Mouse (Mus musculus): ENCODE measurements around the gene Coa7. TPM values are rescaled to one million over a fixed set of nuclear protein-coding genes. Genes with fewer than 3 reads are reported as not detected.

Gene Coa7
- polyA plus RNA-seq, 1 experiment = 10.0 TPM

DNA sequence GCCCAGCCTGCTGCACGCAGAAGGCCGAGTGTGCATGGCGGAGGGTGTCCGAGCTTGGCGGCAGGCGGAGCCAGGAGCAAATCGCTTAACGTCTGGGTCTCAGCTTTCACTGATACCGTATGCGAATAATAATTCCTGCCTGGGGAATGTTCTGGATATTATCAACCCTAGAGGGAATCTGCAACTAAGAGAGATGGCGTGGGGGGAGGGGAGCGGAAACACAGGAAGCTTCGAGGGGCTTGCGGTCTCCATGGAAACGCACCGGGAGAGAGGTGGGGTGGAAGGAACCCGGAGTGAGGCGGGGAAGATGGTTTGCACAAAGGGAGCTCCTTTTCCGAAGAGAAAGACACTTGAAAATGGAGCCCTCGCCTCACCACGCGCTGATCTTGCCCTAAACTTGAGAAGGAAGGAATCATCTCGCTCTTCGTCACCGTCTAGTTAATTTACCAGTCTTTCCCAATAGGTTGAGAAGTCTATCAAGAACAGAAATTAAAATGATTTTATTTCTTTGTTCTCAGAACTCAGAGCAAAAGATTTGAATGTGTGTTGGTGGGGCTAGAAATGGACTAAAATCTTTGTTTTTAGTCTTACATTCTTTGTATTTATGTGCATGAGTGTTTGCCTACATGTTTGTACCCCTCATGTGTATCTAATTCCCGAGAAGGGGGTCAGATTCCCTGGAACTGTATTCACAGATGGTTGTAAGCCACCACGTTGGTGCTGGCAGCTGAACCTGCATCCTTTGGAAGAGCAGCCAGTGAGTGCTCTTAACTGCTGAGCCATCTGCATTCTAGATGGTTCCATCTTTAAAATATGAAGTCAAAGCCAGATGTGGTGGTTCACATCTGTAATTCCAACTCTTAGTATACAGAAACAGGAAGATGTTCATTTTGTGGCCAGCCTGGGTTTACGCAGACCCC, 32.5 kb downstream of the Coa7 start:
- Histone ChIP-seq H3K4me1 (replicated peaks; ENCODE audit: control insufficient read depth, insufficient read depth, low read length) (peaks cover 6% of the 10 kb centered on the region), H3K36me3 (ENCODE audit: control insufficient read depth, insufficient read depth, low read length) (no peaks in the 10 kb centered on the region), H3K27ac (ENCODE audit: control insufficient read depth, insufficient read depth, low read length) (no peak overlapping the region), H3K27me3 (ENCODE audit: control insufficient read depth, insufficient read depth, low read length) (no peaks in the 10 kb centered on the region), H3K4me3 (ENCODE audit: control insufficient read depth, insufficient read depth, low read length) (peak overlapping the region; percentile 2; the same call in 1 of the 2 replicates)
- 23% methylated on average over 28 of the region's 28 CpGs for WGBS
- peak; percentile 36 for DNase-seq
- no peak for TF ChIP-seq POLR2A (IDR thresholded peaks at IDR 0.05; ENCODE audit: control insufficient read depth, extremely low read depth, insufficient read depth, low read length, poor library complexity)
- TF ChIP-seq CTCF (IDR thresholded peaks at IDR 0.05; ENCODE audit: borderline replicate concordance, control insufficient read depth, extremely low read depth, insufficient read depth, low read length, poor library complexity) = no peak

DNA sequence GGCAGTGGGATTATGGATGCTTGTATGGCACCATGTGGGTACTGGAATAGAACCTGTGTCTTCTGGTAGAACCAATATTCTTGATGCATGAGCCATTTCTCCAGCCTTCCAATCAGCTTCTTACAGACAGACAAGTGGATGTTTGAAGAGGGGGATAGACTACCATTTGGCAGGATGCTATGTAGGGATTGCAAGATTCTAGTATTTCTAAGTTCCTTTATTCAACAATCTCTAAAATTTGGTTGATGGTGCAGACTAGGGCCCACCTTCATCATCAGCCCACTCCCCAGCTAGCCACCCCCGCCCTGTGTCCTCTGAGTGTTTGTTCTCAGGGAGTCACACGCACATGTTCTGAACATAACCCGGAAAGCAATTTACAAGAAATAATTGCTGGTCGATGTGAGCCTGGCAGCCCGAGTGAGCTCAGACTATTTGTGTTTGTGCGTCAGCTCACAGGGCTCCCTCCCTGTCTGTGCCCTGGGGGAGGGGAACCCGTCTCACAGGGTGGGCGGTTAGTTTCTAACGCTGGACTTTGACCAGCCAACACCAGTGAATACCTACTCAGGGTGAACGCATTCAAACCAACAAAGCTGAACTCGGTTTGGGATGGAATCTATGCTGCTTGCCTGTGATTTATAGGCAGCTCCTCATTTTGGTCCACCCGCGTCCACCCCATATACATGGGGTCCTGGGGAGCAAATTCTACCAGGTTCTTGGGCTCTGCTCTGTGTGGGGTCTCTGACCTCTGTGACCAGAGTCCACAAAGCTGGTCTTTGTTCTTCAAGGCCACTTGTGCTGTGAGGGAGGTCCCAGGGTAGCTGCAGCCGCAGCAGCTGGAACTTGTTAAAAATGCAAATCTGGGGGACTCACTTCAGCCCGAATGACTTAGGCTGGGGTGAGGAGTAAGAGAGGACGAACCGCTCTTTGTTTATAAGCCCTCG, 34.7 kb downstream of the Coa7 start:
- no peak for DNase-seq
- Histone ChIP-seq H3K27me3 (ENCODE audit: control insufficient read depth, insufficient read depth, low read length) (no peaks in the 10 kb centered on the region), H3K36me3 (ENCODE audit: control insufficient read depth, insufficient read depth, low read length) (no peaks in the 10 kb centered on the region), H3K27ac (ENCODE audit: control insufficient read depth, insufficient read depth, low read length) (no peak overlapping the region), H3K4me1 (replicated peaks; ENCODE audit: control insufficient read depth, insufficient read depth, low read length) (peaks cover 6% of the 10 kb centered on the region), H3K4me3 (ENCODE audit: control insufficient read depth, insufficient read depth, low read length) (no peak overlapping the region)
- WGBS = 85% methylated on average over 18 of the region's 18 CpGs
- no peak for TF ChIP-seq CTCF (IDR thresholded peaks at IDR 0.05; ENCODE audit: borderline replicate concordance, control insufficient read depth, extremely low read depth, insufficient read depth, low read length, poor library complexity)
- no peak for TF ChIP-seq POLR2A (IDR thresholded peaks at IDR 0.05; ENCODE audit: control insufficient read depth, extremely low read depth, insufficient read depth, low read length, poor library complexity)

DNA sequence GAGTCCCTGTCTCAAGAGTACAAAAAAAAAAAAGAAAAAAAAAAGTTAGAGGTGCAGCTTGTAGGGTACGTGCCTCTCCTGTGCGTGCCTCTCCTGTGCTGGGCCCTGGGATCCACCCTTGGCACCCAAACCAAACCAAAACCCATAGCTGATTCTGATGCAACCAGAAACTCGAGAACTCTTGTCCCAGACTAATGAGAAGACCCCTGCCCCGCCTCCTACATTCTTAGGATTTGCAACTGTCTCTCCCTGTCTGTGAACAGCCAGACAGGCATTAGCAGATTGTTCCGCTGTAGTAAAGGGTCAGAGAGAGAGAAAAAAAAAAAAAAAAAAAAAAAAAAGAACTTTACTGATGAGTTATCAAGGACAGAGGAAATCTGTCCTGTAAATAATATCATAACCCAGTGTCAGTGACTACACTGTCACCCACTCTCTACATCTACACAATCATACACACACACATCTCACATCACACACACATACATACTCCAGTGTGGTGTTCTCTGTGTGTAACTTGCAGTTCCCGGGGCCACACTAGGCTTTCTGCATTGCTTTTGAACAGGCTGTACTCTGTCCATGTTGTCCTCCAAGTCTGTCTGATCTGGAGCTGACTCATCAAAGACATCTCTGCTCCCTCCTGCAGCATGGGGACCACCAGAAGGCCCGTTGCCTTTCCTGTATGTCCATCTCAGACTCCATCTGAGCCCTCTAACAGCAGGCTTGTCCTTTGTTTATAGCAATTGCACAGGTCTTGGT, 35.6 kb downstream of the Coa7 start:
- Histone ChIP-seq H3K4me3 (ENCODE audit: control insufficient read depth, insufficient read depth, low read length) (no peak overlapping the region), H3K4me1 (replicated peaks; ENCODE audit: control insufficient read depth, insufficient read depth, low read length) (peaks cover 6% of the 10 kb centered on the region), H3K27ac (ENCODE audit: control insufficient read depth, insufficient read depth, low read length) (no peak overlapping the region), H3K36me3 (ENCODE audit: control insufficient read depth, insufficient read depth, low read length) (no peaks in the 10 kb centered on the region), H3K27me3 (ENCODE audit: control insufficient read depth, insufficient read depth, low read length) (no peaks in the 10 kb centered on the region)
- TF ChIP-seq CTCF (IDR thresholded peaks at IDR 0.05; ENCODE audit: borderline replicate concordance, control insufficient read depth, extremely low read depth, insufficient read depth, low read length, poor library complexity) = no peak
- no peak for TF ChIP-seq POLR2A (IDR thresholded peaks at IDR 0.05; ENCODE audit: control insufficient read depth, extremely low read depth, insufficient read depth, low read length, poor library complexity)
- whole genome bisulfite sequencing = 84% methylated on average over 7 of the region's 7 CpGs
- no peak for DNase-seq

DNA sequence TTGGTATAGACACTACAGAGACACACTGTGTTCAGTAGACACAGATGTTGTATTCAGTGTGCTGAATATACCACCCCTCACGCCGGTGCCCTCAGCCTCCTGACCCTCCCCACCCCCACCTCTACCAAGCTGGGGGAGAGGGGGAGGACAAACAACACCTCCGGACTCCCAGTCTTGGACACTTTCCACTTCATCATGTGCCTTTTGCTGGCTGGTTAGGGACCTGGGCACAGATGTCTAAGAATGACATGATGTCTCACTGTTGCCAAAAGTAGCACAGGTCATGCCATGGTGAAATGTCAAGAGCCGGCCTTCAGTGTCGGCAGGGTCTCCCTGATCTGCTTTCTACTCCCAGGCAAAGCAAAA, 36.2 kb downstream of the Coa7 start:
- TF ChIP-seq CTCF (IDR thresholded peaks at IDR 0.05; ENCODE audit: borderline replicate concordance, control insufficient read depth, extremely low read depth, insufficient read depth, low read length, poor library complexity) = no peak
- TF ChIP-seq POLR2A (IDR thresholded peaks at IDR 0.05; ENCODE audit: control insufficient read depth, extremely low read depth, insufficient read depth, low read length, poor library complexity) = no peak
- WGBS = 87% methylated on average over 5 of the region's 5 CpGs
- Histone ChIP-seq H3K4me3 (ENCODE audit: control insufficient read depth, insufficient read depth, low read length) (no peak overlapping the region), H3K4me1 (replicated peaks; ENCODE audit: control insufficient read depth, insufficient read depth, low read length) (peaks cover 6% of the 10 kb centered on the region), H3K27ac (ENCODE audit: control insufficient read depth, insufficient read depth, low read length) (no peak overlapping the region), H3K27me3 (ENCODE audit: control insufficient read depth, insufficient read depth, low read length) (no peaks in the 10 kb centered on the region), H3K36me3 (ENCODE audit: control insufficient read depth, insufficient read depth, low read length) (no peaks in the 10 kb centered on the region)
- no peak for DNase-seq

DNA sequence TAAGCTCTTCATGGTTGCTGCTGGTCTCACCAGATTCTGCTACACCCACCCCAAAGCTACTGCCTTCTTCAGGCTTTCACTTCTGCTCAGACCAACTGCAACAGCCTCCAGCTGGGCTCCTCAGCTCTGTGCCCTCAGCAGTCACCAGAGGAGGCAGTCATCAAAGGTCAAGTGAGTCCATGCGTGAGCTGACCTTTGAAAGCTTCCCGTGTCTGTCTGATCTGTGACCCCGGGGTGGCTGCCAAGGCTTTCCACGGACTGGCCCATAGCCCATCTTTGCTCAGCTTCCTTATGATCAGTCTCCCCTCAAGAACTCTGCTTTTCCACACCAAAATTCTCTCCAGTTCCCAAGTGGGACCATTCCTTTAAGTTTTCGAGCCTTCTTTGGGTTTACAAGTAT, 41.3 kb downstream of the Coa7 start:
- no peaks in the 10 kb centered on the region for H3K36me3 ChIP-seq (ENCODE audit: control insufficient read depth, insufficient read depth, low read length)
- H3K27me3 ChIP-seq (ENCODE audit: control insufficient read depth, insufficient read depth, low read length) = no peaks in the 10 kb centered on the region
- WGBS = 67% methylated on average over 5 of the region's 5 CpGs
- no peak for DNase-seq
- H3K4me1 ChIP-seq (replicated peaks; ENCODE audit: control insufficient read depth, insufficient read depth, low read length) = no peaks in the 10 kb centered on the region
- no peak for TF ChIP-seq CTCF (IDR thresholded peaks at IDR 0.05; ENCODE audit: borderline replicate concordance, control insufficient read depth, extremely low read depth, insufficient read depth, low read length, poor library complexity)
- TF ChIP-seq POLR2A (IDR thresholded peaks at IDR 0.05; ENCODE audit: control insufficient read depth, extremely low read depth, insufficient read depth, low read length, poor library complexity) = no peak
- H3K27ac ChIP-seq (ENCODE audit: control insufficient read depth, insufficient read depth, low read length) = no peak overlapping the region
- H3K4me3 ChIP-seq (ENCODE audit: control insufficient read depth, insufficient read depth, low read length) = no peak overlapping the region

DNA sequence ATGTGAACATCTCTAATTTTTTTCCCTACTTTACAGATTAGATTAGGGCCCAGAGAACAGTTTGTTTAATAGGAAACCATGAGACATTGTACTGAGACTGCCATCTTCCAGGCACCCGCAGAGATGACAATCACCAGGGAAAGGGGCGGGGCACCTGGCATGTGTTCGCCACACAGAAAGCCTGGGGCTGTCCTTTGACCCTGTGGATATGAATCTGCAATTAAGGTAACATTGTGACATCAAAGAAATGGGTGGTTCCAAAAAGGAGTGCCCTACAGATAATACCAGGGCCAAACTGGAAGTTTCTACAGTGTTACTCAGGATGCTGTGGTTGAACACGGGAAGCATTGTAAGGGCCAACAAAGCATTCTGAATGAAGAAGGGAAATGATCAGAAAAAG, 42.5 kb downstream of the Coa7 start:
- Histone ChIP-seq H3K4me1 (replicated peaks; ENCODE audit: control insufficient read depth, insufficient read depth, low read length) (no peaks in the 10 kb centered on the region), H3K27me3 (ENCODE audit: control insufficient read depth, insufficient read depth, low read length) (no peaks in the 10 kb centered on the region), H3K27ac (ENCODE audit: control insufficient read depth, insufficient read depth, low read length) (no peak overlapping the region), H3K4me3 (ENCODE audit: control insufficient read depth, insufficient read depth, low read length) (no peak overlapping the region), H3K36me3 (ENCODE audit: control insufficient read depth, insufficient read depth, low read length) (no peaks in the 10 kb centered on the region)
- no peak for TF ChIP-seq POLR2A (IDR thresholded peaks at IDR 0.05; ENCODE audit: control insufficient read depth, extremely low read depth, insufficient read depth, low read length, poor library complexity)
- no peak for TF ChIP-seq CTCF (IDR thresholded peaks at IDR 0.05; ENCODE audit: borderline replicate concordance, control insufficient read depth, extremely low read depth, insufficient read depth, low read length, poor library complexity)
- 23% methylated on average over 4 of the region's 4 CpGs for WGBS
- no peak for DNase-seq

Data from thymus, adult 2 months (tissue).